Mouse (Mus musculus): Measurements from ENCODE around the gene Wwox.

DNA sequence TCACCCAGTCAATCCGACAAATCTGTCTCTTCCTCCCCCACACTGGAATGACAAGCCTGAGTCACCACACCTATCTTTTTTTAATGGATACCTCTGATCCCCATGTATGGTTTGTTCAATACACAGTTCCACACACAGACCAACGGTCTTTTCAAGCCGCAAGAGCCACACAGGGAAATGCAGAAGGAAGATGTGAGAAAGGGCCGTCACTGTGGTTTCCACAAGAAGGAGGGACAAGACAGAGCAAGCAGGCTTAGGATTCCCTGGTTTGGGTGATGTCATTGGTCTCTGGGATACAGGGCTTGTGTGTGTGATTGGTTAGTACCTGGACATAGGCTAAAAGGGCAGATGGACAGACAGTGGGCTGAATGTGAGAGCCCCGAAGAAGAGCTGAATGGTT, 371.0 kb downstream of the Wwox start:
- TF ChIP-seq POLR2A (IDR thresholded peaks at IDR 0.05; ENCODE audit: control insufficient read depth in 1 of 2, insufficient read depth in 1 of 2, low read depth in 1 of 2, low read length in 2 of 2, poor library complexity in 1 of 2), result no peak
- no peak for TF ChIP-seq EP300 (IDR thresholded peaks at IDR 0.05; ENCODE audit: low read depth in 1 of 2, low read length in 2 of 2)
- no peak for TF ChIP-seq SMC3 (IDR thresholded peaks at IDR 0.05; ENCODE audit: low read depth, low read length)
- no peak for TF ChIP-seq CTCF (IDR thresholded peaks at IDR 0.05 in 2 of 3, conservative IDR thresholded peaks at IDR 0.05 in 1 of 3; ENCODE audit: control insufficient read depth in 1 of 3, insufficient read depth in 1 of 3, low read depth in 2 of 3, low read length in 3 of 3, poor library complexity in 1 of 3, severe bottlenecking in 1 of 3)
- TF ChIP-seq ZC3H11A (IDR thresholded peaks at IDR 0.05; ENCODE audit: low read depth, low read length), result no peak
- no peak for TF ChIP-seq E2F4 (IDR thresholded peaks at IDR 0.05; ENCODE audit: borderline replicate concordance, low read depth, low read length)
- no peak for TF ChIP-seq NELFE (IDR thresholded peaks at IDR 0.05; ENCODE audit: low read depth, low read length)
- TF ChIP-seq CHD1 (IDR thresholded peaks at IDR 0.05; ENCODE audit: low read depth, low read length), result no peak
- TF ChIP-seq MYC (IDR thresholded peaks at IDR 0.05; ENCODE audit: low read depth, low read length), result no peak
- TF ChIP-seq GATA1 (IDR thresholded peaks at IDR 0.05; ENCODE audit: low read depth, low read length), result no peak
- TF ChIP-seq UBTF (IDR thresholded peaks at IDR 0.05; ENCODE audit: borderline replicate concordance, insufficient read depth, low read depth, low read length), result no peak
